Mouse (Mus musculus): ENCODE data around the gene Brms1. TPM values are rescaled to one million over a fixed set of nuclear protein-coding genes. Genes with fewer than 3 reads are reported as not detected.

The Brms1 gene
- polyA plus RNA-seq, 1 experiment from 2014 or later: 56.8 TPM

- ATAC-seq: peak; percentile 6
- DNase-seq (ENCODE audit: low read depth, low spot score): no peak
- no peak for TF ChIP-seq CTCF (IDR thresholded peaks at IDR 0.05)
- CTCF ChIA-PET: interaction anchor here (0.8 to 5.0 kb wide), 14 partner anchors 11 to 203 kb away, joined by 3 to 32 read pairs (median 4); partner anchors contain the start of genes AC124502.3, B4gat1, Brms1 and Slc29a2
- POLR2A ChIA-PET: interaction anchor here (1.4 to 2.3 kb wide), 5 partner anchors 12 to 36 kb away, joined by 3 to 14 read pairs (median 5); partner anchors contain the start of genes AC124502.3 and B4gat1
- no peaks in the 10 kb centered on the region for H3K27me3 ChIP-seq
- in situ Hi-C loops (cut with MboI; ENCODE audit: low pct_unique_long_range_greater_than_20kb): no loop called here
Observed at GRCm38 (mm10) chr19:5051031-5051430, 9.9 kb downstream of the Brms1 start.

- H3K27me3 ChIP-seq: no peaks in the 10 kb centered on the region
- POLR2A ChIA-PET: interaction anchor here (1.4 to 2.3 kb wide), 6 partner anchors 9 to 37 kb away, joined by 3 to 14 read pairs (median 4); partner anchors contain the start of genes AC124502.3 and B4gat1
- TF ChIP-seq CTCF (IDR thresholded peaks at IDR 0.05): no peak
- DNase-seq (ENCODE audit: low read depth, low spot score) (no peak), ATAC-seq (no peak)
- in situ Hi-C loops (cut with MboI; ENCODE audit: low pct_unique_long_range_greater_than_20kb): no loop called here
- CTCF ChIA-PET: interaction anchor here (0.9 to 5.0 kb wide), 13 partner anchors 9 to 202 kb away, joined by 3 to 32 read pairs (median 5); partner anchors contain the start of genes AC124502.3, B4gat1, Brms1 and Yif1a
Observed at GRCm38 (mm10) chr19:5051515-5051914, 10.4 kb downstream of the Brms1 start.

- ChIA-PET POLR2A (interaction anchor here (1.4 to 2.3 kb wide), 3 partner anchors 8 to 38 kb away, joined by 3 to 14 read pairs (median 7); partner anchors contain the start of genes AC124502.3 and B4gat1), CTCF (interaction anchor here (1.0 to 5.0 kb wide), 8 partner anchors 8 to 38 kb away, joined by 4 to 32 read pairs (median 10); partner anchors contain the start of genes AC124502.3, B4gat1, Brms1 and Yif1a)
- DNase-seq (ENCODE audit: low read depth, low spot score) (no peak), ATAC-seq (no peak)
- no peaks in the 10 kb centered on the region for H3K27me3 ChIP-seq
- in situ Hi-C loops (cut with MboI; ENCODE audit: low pct_unique_long_range_greater_than_20kb): no loop called here
- no peak for TF ChIP-seq CTCF (IDR thresholded peaks at IDR 0.05)
Observed at GRCm38 (mm10) chr19:5052166-5052822, 11.1 kb downstream of the Brms1 start.

- ChIA-PET CTCF (interaction anchor here (1.6 to 5.0 kb wide), 6 partner anchors 13 to 40 kb away, joined by 7 to 32 read pairs (median 22); partner anchors contain the start of genes AC124502.3, B4gat1, Brms1 and Yif1a), POLR2A (interaction anchor here (0.6 to 2.3 kb wide), 2 partner anchors 14 to 33 kb away, joined by 3 to 14 read pairs; partner anchors contain the start of genes AC124502.3 and B4gat1)
- TF ChIP-seq CTCF (IDR thresholded peaks at IDR 0.05): no peak
- no peaks in the 10 kb centered on the region for H3K27me3 ChIP-seq
- in situ Hi-C loops (cut with MboI; ENCODE audit: low pct_unique_long_range_greater_than_20kb): no loop called here
- no peak for DNase-seq (ENCODE audit: low read depth, low spot score)
- ATAC-seq: no peak
Observed at GRCm38 (mm10) chr19:5052853-5053252, 11.7 kb downstream of the Brms1 start.

GRCm38 (mm10) chr19:5053909-5054308 is 12.8 kb downstream of the Brms1 start:
- ATAC-seq (no peak), DNase-seq (ENCODE audit: low read depth, low spot score) (no peak)
- ChIA-PET POLR2A (interaction anchor here (1.2 to 1.8 kb wide), 2 partner anchors 20 kb away, joined by 3 to 5 read pairs; no protein-coding TSS in a partner anchor), CTCF (interaction anchor here (0.7 to 5.0 kb wide), 10 partner anchors 8 to 97 kb away, joined by 3 to 32 read pairs (median 6); partner anchors contain the start of genes AC124502.3, B4gat1, Brms1 and Cd248)
- in situ Hi-C loops (cut with MboI; ENCODE audit: low pct_unique_long_range_greater_than_20kb): no loop called here
- H3K27me3 ChIP-seq: no peaks in the 10 kb centered on the region
- TF ChIP-seq CTCF (IDR thresholded peaks at IDR 0.05): no peak

GRCm38 (mm10) chr19:5056251-5056650 is 15.1 kb downstream of the Brms1 start:
- ATAC-seq: no peak
- ChIA-PET CTCF (interaction anchor here (1.1 to 3.9 kb wide), 5 partner anchors 10 to 23 kb away, joined by 3 to 32 read pairs (median 5); partner anchors contain the start of gene Cd248), POLR2A (no interaction called here)
- DNase-seq (ENCODE audit: low read depth, low spot score): no peak
- no peak for TF ChIP-seq CTCF (IDR thresholded peaks at IDR 0.05)
- in situ Hi-C loops (cut with MboI; ENCODE audit: low pct_unique_long_range_greater_than_20kb): no loop called here
- no peaks in the 10 kb centered on the region for H3K27me3 ChIP-seq

DNA sequence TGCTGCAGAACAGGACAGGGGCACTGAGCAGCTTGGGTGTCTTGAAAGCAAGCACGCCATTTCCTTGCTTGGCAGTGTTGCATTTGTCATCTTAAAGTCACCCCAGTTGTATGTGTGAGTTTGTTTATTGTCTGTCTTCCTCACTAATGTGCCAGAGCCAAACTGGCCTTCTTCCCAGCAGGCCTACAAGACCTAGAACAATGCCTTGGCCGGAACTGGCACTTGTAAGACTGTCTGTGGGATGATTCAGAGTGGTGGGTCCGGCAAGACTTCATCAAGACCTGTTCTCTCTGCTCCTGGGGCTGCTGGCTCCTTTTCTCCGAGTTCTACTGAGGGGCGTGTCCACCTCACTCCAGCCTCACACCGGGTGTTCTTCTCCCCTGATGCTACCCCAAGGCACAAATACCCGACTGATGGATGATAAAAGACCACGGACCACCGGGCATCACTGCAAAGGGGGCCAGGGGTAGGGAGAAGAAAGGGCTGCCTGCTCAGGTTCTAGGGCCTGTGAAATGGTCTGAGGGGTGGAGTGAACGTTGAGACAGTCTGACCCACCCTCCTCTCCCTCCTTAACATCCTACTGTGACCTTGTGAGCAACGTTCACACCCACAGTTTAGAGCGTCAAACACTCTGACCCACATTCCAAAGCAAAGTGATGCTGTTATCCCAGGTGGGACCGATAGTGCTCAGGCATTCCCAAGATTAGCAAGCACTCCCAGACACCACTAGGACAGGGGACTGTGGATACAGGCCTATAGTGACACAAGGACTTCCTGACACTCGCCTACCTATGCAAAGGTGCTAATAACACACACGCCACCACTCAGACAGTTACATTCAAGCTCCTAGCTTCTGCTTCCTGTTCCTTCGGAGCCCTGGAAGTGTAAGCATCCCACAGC is 17.0 kb downstream of the Brms1 start:
- no peaks in the 10 kb centered on the region for H3K27me3 ChIP-seq
- no peak for ATAC-seq
- POLR2A ChIA-PET: no interaction called here
- in situ Hi-C loops (cut with MboI; ENCODE audit: low pct_unique_long_range_greater_than_20kb): no loop called here
- CTCF ChIA-PET: interaction anchor here (0.8 to 1.7 kb wide), 2 partner anchors 19 to 30 kb away, joined by 3 to 4 read pairs; partner anchors contain the start of genes AC124502.3, B4gat1 and Yif1a
- no peak for TF ChIP-seq CTCF (IDR thresholded peaks at IDR 0.05)
- no peak for DNase-seq (ENCODE audit: low read depth, low spot score)

- no peak for DNase-seq (ENCODE audit: low read depth, low spot score)
- ATAC-seq: no peak
- no peak for TF ChIP-seq CTCF (IDR thresholded peaks at IDR 0.05)
- H3K27me3 ChIP-seq: no peaks in the 10 kb centered on the region
- ChIA-PET CTCF (interaction anchor here (0.8 to 1.7 kb wide), 2 partner anchors 20 to 29 kb away, joined by 3 to 4 read pairs; partner anchors contain the start of genes AC124502.3, B4gat1 and Yif1a), POLR2A (interaction anchor here (0.6 kb wide), 1 partner anchor 11 kb away, joined by 3 read pairs; no protein-coding TSS in a partner anchor)
- in situ Hi-C loops (cut with MboI; ENCODE audit: low pct_unique_long_range_greater_than_20kb): no loop called here
Observed at GRCm38 (mm10) chr19:5058801-5059771, 17.9 kb downstream of the Brms1 start.
